Mouse (Mus musculus): ENCODE measurements around the gene Klhl15. TPM values are rescaled to one million over a fixed set of nuclear protein-coding genes. Genes with fewer than 3 reads are reported as not detected.
A peak's percentile ranks its signal among the peaks of the same experiment; 100 is the strongest.

Klhl15 gene
- 10 to 100 TPM; 10.7 to 10.9 TPM for total RNA-seq (2021)
- long read RNA-seq, experiment 1, partial matches to known transcripts, result 0 of 4 reads
- long read RNA-seq, experiment 1, other reads (novel, unspliced or antisense), result 3 of 4 reads
- long read RNA-seq, experiment 2, partial matches to known transcripts, result 2 of 8 reads
- long read RNA-seq, experiment 2, other reads (novel, unspliced or antisense), result 3 of 8 reads

- DNase-seq (ENCODE audit: low spot score in 2 of 2), result peak; percentile 72 to 80
Measured at GRCm38 (mm10) chrX:94234532-94235189, at the start of gene Klhl15. TSS of gene Klhl15 (plus strand) at chrX:94234599.

GRCm38 (mm10) chrX:94185156-94185555 is 49.2 kb upstream of the Klhl15 start:
- no peak for DNase-seq (ENCODE audit: low spot score in 2 of 2)

- peak in 1 of 2 experiments; percentile 7 for DNase-seq (ENCODE audit: low spot score in 2 of 2)
Measured at GRCm38 (mm10) chrX:94193901-94194300, 40.5 kb upstream of the Klhl15 start.

DNA sequence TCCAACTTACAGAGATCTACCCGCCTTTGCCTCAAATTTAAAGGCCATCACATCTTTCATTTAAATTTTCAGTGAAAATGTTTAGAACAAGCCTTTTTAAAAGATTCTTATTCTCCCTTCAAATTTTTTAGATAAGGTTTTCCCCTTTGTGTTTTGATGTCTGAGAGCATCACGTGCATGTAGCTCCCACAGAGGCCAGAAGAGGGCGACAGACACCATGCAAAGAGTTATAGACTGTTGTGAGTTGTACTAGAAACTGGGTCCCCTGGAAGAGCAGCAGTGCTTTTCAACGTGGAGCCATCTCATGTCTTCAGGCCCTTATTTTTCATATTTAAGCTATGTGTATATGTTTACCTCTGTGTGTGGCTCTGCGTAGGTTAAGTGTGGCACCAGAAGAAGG is 36.6 kb upstream of the Klhl15 start:
- no peak for DNase-seq (ENCODE audit: low spot score in 2 of 2)

DNA sequence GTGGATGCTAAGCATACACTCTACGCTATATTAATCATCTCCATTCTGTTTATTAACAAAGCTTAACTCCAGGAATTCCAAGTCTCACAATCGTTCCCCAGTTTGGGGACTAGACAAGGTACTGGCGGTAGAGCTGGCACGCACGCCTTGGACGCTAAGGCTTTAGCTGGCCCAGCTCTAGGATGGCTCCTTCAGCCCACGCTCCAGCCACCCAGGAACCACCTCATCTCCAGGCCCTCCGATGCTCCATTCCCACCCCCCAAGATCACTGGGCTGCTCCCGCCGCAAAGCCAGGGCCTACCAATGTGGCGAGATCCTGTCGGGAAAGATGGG is 22.2 kb upstream of the Klhl15 start:
- no peak for DNase-seq (ENCODE audit: low spot score in 2 of 2)

GRCm38 (mm10) chrX:94212597-94213321 is 21.6 kb upstream of the Klhl15 start, which contains the start of gene Eif2s3x:
TSS of gene Eif2s3x (minus strand) at chrX:94212862.
- DNase-seq (ENCODE audit: low spot score in 2 of 2), result peak; percentile 80 to 82

GRCm38 (mm10) chrX:94213384-94213783 is 21.0 kb upstream of the Klhl15 start:
- DNase-seq (ENCODE audit: low spot score in 2 of 2), result no peak

GRCm38 (mm10) chrX:94233432-94233831 is 967 bp upstream of the Klhl15 start:
- DNase-seq (ENCODE audit: low spot score in 2 of 2), result no peak

DNA sequence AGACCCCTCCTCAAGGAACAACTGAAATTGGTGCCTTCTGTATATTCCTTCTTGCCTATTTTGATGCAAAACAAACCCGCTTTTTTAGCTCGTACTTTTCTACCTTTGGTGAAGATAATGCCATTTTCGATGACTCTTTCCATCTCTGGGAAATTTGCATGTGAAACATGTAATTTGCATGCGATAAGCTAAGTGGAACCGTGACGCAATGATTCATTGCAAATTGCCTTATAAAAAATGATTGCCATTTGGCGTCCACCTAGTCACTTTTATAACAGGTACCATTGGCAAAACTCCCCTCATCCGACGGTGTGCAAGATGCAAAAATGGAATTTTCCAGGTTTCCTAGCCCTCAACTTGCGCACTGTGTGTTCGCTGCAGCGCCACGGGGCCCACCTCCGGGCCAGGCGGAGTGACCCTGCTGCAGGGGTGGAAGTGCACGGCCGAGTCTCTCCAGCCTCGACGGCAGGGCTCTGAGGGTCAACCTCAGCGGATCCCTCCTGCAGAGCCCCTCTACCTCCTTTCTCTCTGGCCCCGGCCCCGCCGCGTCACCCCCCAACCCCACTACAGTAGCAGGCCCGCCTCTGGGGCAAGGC is 365 bp upstream of the Klhl15 start:
- DNase-seq (ENCODE audit: low spot score in 2 of 2), result no peak

- peak in 1 of 2 experiments; percentile 18 for DNase-seq (ENCODE audit: low spot score in 2 of 2)
Measured at GRCm38 (mm10) chrX:94235190-94235555, 774 bp downstream of the Klhl15 start.

DNA sequence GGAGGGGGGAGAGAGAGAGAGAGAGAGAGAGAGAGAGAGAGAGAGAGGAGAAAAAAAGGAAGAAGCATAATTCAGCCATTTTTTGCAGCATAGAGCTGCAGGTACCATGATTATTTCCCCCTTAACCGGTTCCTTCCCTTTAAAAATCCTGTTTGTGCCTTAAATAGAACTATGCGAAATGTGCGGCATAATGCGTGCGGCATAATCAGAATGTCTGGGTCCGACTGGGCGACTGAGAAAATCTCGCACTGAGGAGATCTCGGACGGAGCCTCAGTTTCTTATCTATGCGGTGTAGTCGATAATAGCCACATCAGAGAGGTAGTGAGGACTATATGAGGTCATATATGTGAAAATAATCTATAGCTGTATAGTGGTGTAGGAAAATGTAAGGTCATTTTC is 1.2 kb downstream of the Klhl15 start:
- DNase-seq (ENCODE audit: low spot score in 2 of 2), result no peak

DNA sequence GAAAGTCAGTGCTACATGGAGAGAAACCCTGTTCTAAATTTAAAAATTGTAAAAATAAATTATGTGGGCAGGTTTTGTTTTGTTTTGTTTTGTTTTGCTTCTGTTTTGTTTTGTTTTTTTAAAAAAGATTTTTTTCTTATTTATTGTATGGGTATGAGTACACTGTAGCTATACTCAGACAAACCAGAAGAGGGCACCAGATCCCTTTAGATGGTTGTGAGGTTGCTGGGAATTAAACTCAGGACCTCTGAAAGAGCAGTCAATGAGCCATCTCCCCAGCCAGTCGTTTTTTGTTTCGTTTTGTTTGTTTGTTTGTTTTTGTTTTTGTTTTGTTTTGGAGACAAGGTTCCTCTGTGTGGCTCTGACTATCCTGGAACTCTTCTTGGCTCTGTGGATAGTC is 54.5 kb downstream of the Klhl15 start:
- no peak for DNase-seq (ENCODE audit: low spot score in 2 of 2)

DNA sequence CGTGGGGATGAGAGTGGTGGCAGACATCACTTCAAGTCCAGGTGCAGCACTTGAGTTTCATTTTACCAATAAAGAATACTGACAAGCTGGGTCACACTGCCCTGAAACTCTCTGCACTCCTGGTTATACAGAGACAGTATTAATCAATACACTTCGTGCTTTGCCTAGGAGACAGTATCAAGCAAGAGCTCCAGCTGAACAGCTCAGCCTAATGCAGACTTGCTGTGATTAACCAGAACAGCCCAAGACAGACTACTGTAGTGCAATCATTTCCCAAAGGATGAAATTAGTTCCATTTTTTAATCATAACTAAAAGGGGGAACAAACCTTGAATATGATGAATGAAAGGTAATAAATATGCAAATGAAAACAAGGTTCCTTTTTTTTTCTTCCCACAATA is 68.5 kb downstream of the Klhl15 start:
- DNase-seq (ENCODE audit: low spot score in 2 of 2), result no peak

DNA sequence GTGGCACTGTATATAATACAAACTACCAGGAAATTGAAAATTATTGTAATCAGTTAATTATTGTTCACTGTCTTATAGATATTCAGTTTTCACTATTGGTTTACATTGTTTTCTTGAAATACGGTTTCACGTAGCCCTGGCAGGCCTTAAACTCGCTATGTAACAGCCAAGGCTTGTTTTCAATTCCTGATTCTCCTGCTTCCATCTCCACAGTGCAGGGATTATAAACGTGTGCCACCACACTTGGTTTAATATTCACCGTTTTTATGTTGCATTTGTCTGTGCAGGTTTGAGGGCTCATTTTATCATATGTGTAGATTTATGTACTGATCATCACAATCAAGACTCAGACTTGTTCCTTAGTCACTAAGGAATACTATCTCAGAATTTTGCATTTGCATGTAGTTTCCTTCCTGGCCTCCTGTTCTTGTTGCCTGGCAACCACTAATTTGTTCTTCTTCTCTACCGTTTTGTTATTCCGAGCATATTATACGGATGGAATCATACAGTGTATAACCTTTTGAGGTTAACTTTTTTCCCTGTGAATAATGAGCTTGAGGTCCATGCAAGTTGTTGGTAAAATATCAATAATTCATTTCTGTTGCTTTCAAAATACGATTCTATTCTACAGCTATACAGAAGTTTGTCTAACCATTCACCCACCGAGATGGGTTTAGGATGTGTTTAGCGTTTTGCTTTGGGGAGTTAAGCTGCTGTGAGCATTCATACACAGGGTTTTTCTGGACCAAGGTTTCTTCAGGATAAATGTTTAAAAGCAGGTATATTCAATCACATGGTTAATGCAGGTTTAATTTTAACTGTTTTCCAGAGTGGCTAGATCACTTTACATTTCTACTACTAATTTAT is 86.9 kb downstream of the Klhl15 start:
- no peak for DNase-seq (ENCODE audit: low spot score in 2 of 2)

Small RNA genes within 50 kb of the gene (microRNA-seq; reads per million reads assigned to microRNA genes)
- gene Mir7673, result not detected

Other genes starting within 250 kb of the Klhl15 start
- gene Zfx, start 110.9 kb upstream of the Klhl15 start, total RNA-seq (2021), result 10 to 100 TPM; 32.2 to 38.0 TPM
- 100 to 1,000 TPM in 1 of 2 experiments, 10 to 100 TPM in 1; 89.2 to 134 TPM for gene Eif2s3x, start 21.7 kb upstream of the Klhl15 start, total RNA-seq (2021)
- gene Fam90a1b, start 132.2 kb downstream of the Klhl15 start, total RNA-seq (2021), result under 1 TPM in 1 of 2 experiments, not detected in 1; 0.10 TPM
- gene Apoo, start 132.5 kb downstream of the Klhl15 start, total RNA-seq (2021), result 100 to 1,000 TPM in 1 of 2 experiments, 10 to 100 TPM in 1; 62.6 to 118 TPM